Mouse (Mus musculus) cerebellum, adult 2 months (tissue): ENCODE measurements at regions not wholly inside any gene's neighbourhood (a gene's known extent, or its start where the extent isn't known, plus 50 kb on each side); places are given as distances from the start of the nearest gene placed in this dataset.

Source experiments
- CTCF ChIP-seq: fragments of 200-500 bp; IDR thresholded peaks from 2 replicates; pipeline ENCODE4 v1.5.1; 2011; ENCODE audit warnings: low read depth, mild to moderate bottlenecking, control low read depth, low read length, moderate library complexity, borderline replicate concordance; ENCODE audit not compliant: insufficient read depth
- POLR2A ChIP-seq: fragments of 200-500 bp; IDR thresholded peaks from 2 replicates; pipeline ENCODE4 v1.6.1; 2011; ENCODE audit warnings: low read length, control low read depth, borderline replicate concordance; ENCODE audit not compliant: insufficient read depth

DNA sequence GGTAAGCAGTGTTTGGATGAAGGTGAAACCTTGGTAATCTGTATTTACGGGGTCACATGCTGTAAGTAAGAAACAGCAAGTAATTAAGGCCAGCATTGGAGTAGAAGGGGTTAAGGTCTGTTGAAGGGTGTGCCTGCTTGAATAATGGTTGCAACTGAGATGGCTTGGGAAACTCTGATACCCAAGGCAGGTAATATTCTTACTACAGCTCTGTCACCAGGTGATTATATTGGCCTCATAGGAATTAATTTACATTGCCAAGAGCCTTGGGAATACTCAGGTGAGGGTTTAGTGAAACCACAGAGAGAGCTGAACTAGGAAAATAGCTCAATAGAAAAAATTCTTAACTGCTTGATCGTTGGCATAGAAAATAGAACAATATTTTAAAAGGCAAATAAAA is 73.8 kb upstream of the Lcorl start:
- TF ChIP-seq POLR2A (no peak), CTCF (no peak)
